Mouse (Mus musculus): ENCODE measurements at regions not wholly inside any gene's neighbourhood (a gene's known extent, or its start where the extent isn't known, plus 50 kb on each side); places are given as distances from the start of the nearest gene placed in this dataset.

- Histone ChIP-seq H3K36me3 (ENCODE audit: control insufficient read depth, insufficient read depth, low read length) (no peaks in the 10 kb centered on the region), H3K4me2 (replicated peaks; ENCODE audit: low read depth, low read length) (no peak overlapping the region), H3K27ac (ENCODE audit: low read depth, low read length) (no peak overlapping the region), H3K9ac (ENCODE audit: low read depth, low read length) (no peak overlapping the region), H3K9me3 (ENCODE audit: control insufficient read depth, low read length) (no peaks in the 10 kb centered on the region), H3K4me3 (ENCODE audit: low read length) (no peak overlapping the region), H3K27me3 (ENCODE audit: control insufficient read depth, insufficient read depth, low read length) (no peaks in the 10 kb centered on the region), H3K4me1 (ENCODE audit: control insufficient read depth, insufficient read depth, low read length) (no peaks in the 10 kb centered on the region)
- 65% methylated on average over 21 of the region's 21 CpGs for WGBS
- no peak for ATAC-seq (ENCODE audit: low FRiP score, low TSS enrichment)
Measured at GRCm38 (mm10) chr13:71403654-71404560, 559.6 kb downstream of the Irx1 start.

GRCm38 (mm10) chr13:71393716-71394309 is 552.2 kb upstream of the Adamts16 start:
- 81% methylated on average over 10 of the region's 10 CpGs for WGBS
- Histone ChIP-seq H3K27ac (ENCODE audit: low read depth, low read length) (no peak overlapping the region), H3K36me3 (ENCODE audit: control insufficient read depth, insufficient read depth, low read length) (no peaks in the 10 kb centered on the region), H3K4me2 (replicated peaks; ENCODE audit: low read depth, low read length) (no peak overlapping the region), H3K4me3 (ENCODE audit: low read length) (no peak overlapping the region), H3K4me1 (ENCODE audit: control insufficient read depth, insufficient read depth, low read length) (no peaks in the 10 kb centered on the region), H3K9ac (ENCODE audit: low read depth, low read length) (no peak overlapping the region), H3K9me3 (ENCODE audit: control insufficient read depth, low read length) (no peaks in the 10 kb centered on the region), H3K27me3 (ENCODE audit: control insufficient read depth, insufficient read depth, low read length) (no peaks in the 10 kb centered on the region)
- ATAC-seq (ENCODE audit: low FRiP score, low TSS enrichment) = no peak

- no peaks in the 10 kb centered on the region for H3K9me3 ChIP-seq (ENCODE audit: control insufficient read depth, low read length)
- no peaks in the 10 kb centered on the region for H3K4me1 ChIP-seq (ENCODE audit: control insufficient read depth, insufficient read depth, low read length)
- H3K27ac ChIP-seq (ENCODE audit: low read depth, low read length) = no peak overlapping the region
- ATAC-seq (ENCODE audit: low FRiP score, low TSS enrichment) = no peak
- H3K4me3 ChIP-seq (ENCODE audit: low read length) = no peak overlapping the region
- H3K4me2 ChIP-seq (replicated peaks; ENCODE audit: low read depth, low read length) = no peak overlapping the region
- WGBS = 80% methylated on average over 2 of the region's 2 CpGs
- no peaks in the 10 kb centered on the region for H3K36me3 ChIP-seq (ENCODE audit: control insufficient read depth, insufficient read depth, low read length)
- no peak overlapping the region for H3K9ac ChIP-seq (ENCODE audit: low read depth, low read length)
- no peaks in the 10 kb centered on the region for H3K27me3 ChIP-seq (ENCODE audit: control insufficient read depth, insufficient read depth, low read length)
Measured at GRCm38 (mm10) chr13:71378641-71379040, 537.0 kb upstream of the Adamts16 start.

GRCm38 (mm10) chr13:71375909-71376606 is 534.4 kb upstream of the Adamts16 start:
- Histone ChIP-seq H3K27me3 (ENCODE audit: control insufficient read depth, insufficient read depth, low read length) (no peaks in the 10 kb centered on the region), H3K4me2 (replicated peaks; ENCODE audit: low read depth, low read length) (no peak overlapping the region), H3K9me3 (ENCODE audit: control insufficient read depth, low read length) (no peaks in the 10 kb centered on the region), H3K4me1 (ENCODE audit: control insufficient read depth, insufficient read depth, low read length) (no peaks in the 10 kb centered on the region), H3K4me3 (ENCODE audit: low read length) (no peak overlapping the region), H3K36me3 (ENCODE audit: control insufficient read depth, insufficient read depth, low read length) (no peaks in the 10 kb centered on the region), H3K27ac (ENCODE audit: low read depth, low read length) (no peak overlapping the region), H3K9ac (ENCODE audit: low read depth, low read length) (no peak overlapping the region)
- 48% methylated on average over 9 of the region's 9 CpGs for WGBS
- ATAC-seq (ENCODE audit: low FRiP score, low TSS enrichment) = no peak

GRCm38 (mm10) chr13:71372701-71373685 is 531.4 kb upstream of the Adamts16 start:
- Histone ChIP-seq H3K9me3 (ENCODE audit: control insufficient read depth, low read length) (no peaks in the 10 kb centered on the region), H3K9ac (ENCODE audit: low read depth, low read length) (no peak overlapping the region), H3K4me2 (replicated peaks; ENCODE audit: low read depth, low read length) (no peak overlapping the region), H3K36me3 (ENCODE audit: control insufficient read depth, insufficient read depth, low read length) (no peaks in the 10 kb centered on the region), H3K4me1 (ENCODE audit: control insufficient read depth, insufficient read depth, low read length) (no peaks in the 10 kb centered on the region), H3K27ac (ENCODE audit: low read depth, low read length) (0 out of 2 replicates have a peak overlapping the region, but pooled peaks have one; percentile 19), H3K27me3 (ENCODE audit: control insufficient read depth, insufficient read depth, low read length) (no peaks in the 10 kb centered on the region), H3K4me3 (ENCODE audit: low read length) (no peak overlapping the region)
- ATAC-seq (ENCODE audit: low FRiP score, low TSS enrichment) = peak; percentile 83
- WGBS = 38% methylated on average over 10 of the region's 10 CpGs

GRCm38 (mm10) chr13:71369832-71370231 is 528.2 kb upstream of the Adamts16 start:
- no peak for ATAC-seq (ENCODE audit: low FRiP score, low TSS enrichment)
- no peaks in the 10 kb centered on the region for H3K36me3 ChIP-seq (ENCODE audit: control insufficient read depth, insufficient read depth, low read length)
- H3K4me3 ChIP-seq (ENCODE audit: low read length) = no peak overlapping the region
- 87% methylated on average over 3 of the region's 3 CpGs for whole genome bisulfite sequencing
- H3K9ac ChIP-seq (ENCODE audit: low read depth, low read length) = no peak overlapping the region
- H3K27ac ChIP-seq (ENCODE audit: low read depth, low read length) = no peak overlapping the region
- no peaks in the 10 kb centered on the region for H3K9me3 ChIP-seq (ENCODE audit: control insufficient read depth, low read length)
- H3K4me1 ChIP-seq (ENCODE audit: control insufficient read depth, insufficient read depth, low read length) = no peaks in the 10 kb centered on the region
- H3K27me3 ChIP-seq (ENCODE audit: control insufficient read depth, insufficient read depth, low read length) = no peaks in the 10 kb centered on the region
- no peak overlapping the region for H3K4me2 ChIP-seq (replicated peaks; ENCODE audit: low read depth, low read length)

GRCm38 (mm10) chr13:71365261-71365660 is 523.6 kb upstream of the Adamts16 start:
- Histone ChIP-seq H3K4me2 (replicated peaks; ENCODE audit: low read depth, low read length) (no peak overlapping the region), H3K27me3 (ENCODE audit: control insufficient read depth, insufficient read depth, low read length) (no peaks in the 10 kb centered on the region), H3K4me3 (ENCODE audit: low read length) (no peak overlapping the region), H3K36me3 (ENCODE audit: control insufficient read depth, insufficient read depth, low read length) (no peaks in the 10 kb centered on the region), H3K4me1 (ENCODE audit: control insufficient read depth, insufficient read depth, low read length) (no peaks in the 10 kb centered on the region), H3K27ac (ENCODE audit: low read depth, low read length) (no peak overlapping the region), H3K9me3 (ENCODE audit: control insufficient read depth, low read length) (no peaks in the 10 kb centered on the region), H3K9ac (ENCODE audit: low read depth, low read length) (no peak overlapping the region)
- WGBS = 72% methylated on average over 3 of the region's 3 CpGs
- no peak for ATAC-seq (ENCODE audit: low FRiP score, low TSS enrichment)

- no peaks in the 10 kb centered on the region for H3K27me3 ChIP-seq (ENCODE audit: control insufficient read depth, insufficient read depth, low read length)
- H3K4me3 ChIP-seq (ENCODE audit: low read length) = no peak overlapping the region
- 69% methylated on average over 5 of the region's 5 CpGs for WGBS
- H3K36me3 ChIP-seq (ENCODE audit: control insufficient read depth, insufficient read depth, low read length) = no peaks in the 10 kb centered on the region
- no peak overlapping the region for H3K9ac ChIP-seq (ENCODE audit: low read depth, low read length)
- H3K27ac ChIP-seq (ENCODE audit: low read depth, low read length) = no peak overlapping the region
- no peak overlapping the region for H3K4me2 ChIP-seq (replicated peaks; ENCODE audit: low read depth, low read length)
- 0 out of 2 replicates have a peak, but pooled peaks cover 2% of the 10 kb centered on the region for H3K4me1 ChIP-seq (ENCODE audit: control insufficient read depth, insufficient read depth, low read length)
- H3K9me3 ChIP-seq (ENCODE audit: control insufficient read depth, low read length) = no peaks in the 10 kb centered on the region
- no peak for ATAC-seq (ENCODE audit: low FRiP score, low TSS enrichment)
Measured at GRCm38 (mm10) chr13:71362311-71362710, 520.7 kb upstream of the Adamts16 start.
